Mouse (Mus musculus) heart, postnatal 10 days (tissue): ENCODE data around the gene Hoxc4. TPM values are rescaled to one million over a fixed set of nuclear protein-coding genes. Genes with fewer than 3 reads are reported as not detected.

Experiments used
- DNase-seq, 2 experiments: peaks; one replicate each; pipeline ENCODE4 v3.0.0; 2021
- intact Hi-C: fragments of 180-260 bp; cut with DNase I; formaldehyde crosslinking; loops from one replicate; pipeline ENCODE4 v1.15.1; 2025
- total RNA-seq, 2 experiments: library from RNA; stranded (reverse); gene quantifications; 2 replicates each; pipeline ENCODE4 v1.2.3; 2021

Hoxc4 gene
- total RNA-seq, 2 experiments from 2014 or later, result 0.24 TPM; not detected in 1

- DNase-seq, result peak; percentile 93 to 98
- intact Hi-C loops, result loop anchor here (1.0 to 10.0 kb wide), 2 partner anchors 190 to 328 kb away; partner anchors contain the start of gene Gpr84
These were observed 31.5 kb upstream of the Hoxc4 start for GRCm38 (mm10) chr15:102987124-102987833.

GRCm38 (mm10) chr15:102988078-102988477 is 30.7 kb upstream of the Hoxc4 start:
- intact Hi-C loops, result loop anchor here (10.0 kb wide), 1 partner anchor 327 kb away; the partner anchor contains the start of gene Gpr84
- no peak for DNase-seq

GRCm38 (mm10) chr15:102990461-102991397 is 28.0 kb upstream of the Hoxc4 start, which contains the start of gene Hoxc8:
Gene Hoxc8, plus strand, starts transcription at chr15:102990607.
- intact Hi-C loops, result no loop called here
- no peak for DNase-seq

GRCm38 (mm10) chr15:102991782-102992181 is 27.0 kb upstream of the Hoxc4 start:
- intact Hi-C loops, result no loop called here
- no peak for DNase-seq

DNA sequence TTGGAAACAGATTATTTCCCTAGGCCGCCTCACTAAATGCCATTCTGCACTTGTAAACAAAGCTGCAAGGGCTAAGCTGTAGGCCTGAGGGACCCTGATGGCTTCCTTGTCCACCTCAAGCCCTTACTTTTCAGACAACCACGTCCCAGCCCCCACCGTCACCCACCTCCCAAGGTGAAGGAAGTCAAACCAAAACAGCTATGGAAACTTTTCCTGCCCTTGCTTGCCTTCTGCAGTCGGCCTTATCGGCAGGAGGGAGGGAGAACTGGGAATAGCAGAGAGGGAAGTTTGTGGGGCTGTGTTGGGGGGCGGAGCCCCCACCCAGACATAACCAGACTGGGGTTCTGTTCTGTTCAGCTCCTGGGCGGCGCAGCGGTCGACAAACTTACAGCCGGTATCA is 26.5 kb upstream of the Hoxc4 start:
- no peak for DNase-seq

GRCm38 (mm10) chr15:102992863-102993262 is 25.9 kb upstream of the Hoxc4 start:
- no peak for DNase-seq
- intact Hi-C loops, result no loop called here

More for the DNA sequence above, 26.5 kb upstream of the Hoxc4 start:
- intact Hi-C loops, result no loop called here

DNA sequence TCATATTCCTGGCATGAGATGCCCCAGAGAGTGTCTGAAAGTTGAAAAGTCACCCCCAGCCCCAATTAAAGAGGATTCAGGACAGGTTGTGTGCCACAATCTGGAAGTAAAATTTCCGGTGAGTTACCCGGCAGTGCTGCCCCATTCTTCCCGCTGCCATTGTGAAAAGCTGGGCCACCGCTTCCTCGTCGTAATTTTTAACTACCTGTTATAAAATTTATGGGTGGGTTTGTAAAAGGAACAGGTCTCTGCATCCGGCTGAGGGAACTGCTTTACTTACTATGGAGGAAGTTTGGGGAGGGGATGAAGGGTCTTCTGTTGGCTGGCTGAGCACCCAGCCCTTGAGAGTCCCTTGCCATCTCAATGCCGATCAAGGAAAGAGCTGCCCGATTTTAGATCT is 22.2 kb upstream of the Hoxc4 start:
- no peak for DNase-seq
- intact Hi-C loops, result no loop called here

DNA sequence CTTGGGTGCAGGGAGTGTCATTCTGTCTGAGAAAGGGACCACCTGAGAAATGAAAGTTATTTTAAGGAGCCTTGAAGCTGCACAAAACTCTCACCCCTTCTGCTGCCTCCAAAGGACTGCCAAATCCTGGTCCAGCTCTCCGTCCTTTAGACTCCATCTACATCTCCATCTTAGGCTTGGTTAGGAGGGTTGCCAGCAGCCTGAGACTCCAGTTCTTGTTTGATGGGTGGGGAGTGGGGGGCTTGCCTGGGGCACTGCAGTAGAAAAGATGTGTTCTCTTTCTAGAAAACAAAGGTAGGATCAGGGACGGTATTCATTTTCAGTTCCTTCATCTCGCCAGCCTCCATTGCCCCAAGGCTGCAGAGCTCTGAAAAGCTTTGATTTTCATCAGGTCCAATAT is 21.3 kb upstream of the Hoxc4 start:
- intact Hi-C loops, result no loop called here
- DNase-seq, result no peak

DNA sequence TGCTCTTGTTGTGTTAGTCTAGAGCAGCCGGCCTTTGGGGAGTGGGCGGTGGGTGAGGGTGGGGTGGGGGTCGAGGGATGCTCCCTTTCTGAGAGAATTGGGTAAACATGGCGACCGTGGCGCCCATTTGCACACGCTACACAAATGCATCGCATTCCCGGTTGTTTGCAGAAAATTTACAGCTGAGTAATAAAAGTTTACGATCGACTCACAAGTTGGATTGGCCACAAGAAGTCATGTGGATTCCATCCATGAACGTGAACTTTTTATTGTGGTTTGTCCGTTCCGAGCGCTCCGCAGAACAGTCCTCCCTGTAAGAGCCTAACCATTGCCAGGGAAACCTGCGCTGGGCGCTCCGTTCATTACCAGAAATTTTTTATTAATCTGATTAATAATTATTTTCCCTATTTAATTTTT is 20.8 kb upstream of the Hoxc4 start, which contains the start of gene Hoxc6:
Hoxc6 (plus strand) TSS at position 319 of the 417 bp plus-strand sequence.
- intact Hi-C loops, result no loop called here
- no peak for DNase-seq

DNA sequence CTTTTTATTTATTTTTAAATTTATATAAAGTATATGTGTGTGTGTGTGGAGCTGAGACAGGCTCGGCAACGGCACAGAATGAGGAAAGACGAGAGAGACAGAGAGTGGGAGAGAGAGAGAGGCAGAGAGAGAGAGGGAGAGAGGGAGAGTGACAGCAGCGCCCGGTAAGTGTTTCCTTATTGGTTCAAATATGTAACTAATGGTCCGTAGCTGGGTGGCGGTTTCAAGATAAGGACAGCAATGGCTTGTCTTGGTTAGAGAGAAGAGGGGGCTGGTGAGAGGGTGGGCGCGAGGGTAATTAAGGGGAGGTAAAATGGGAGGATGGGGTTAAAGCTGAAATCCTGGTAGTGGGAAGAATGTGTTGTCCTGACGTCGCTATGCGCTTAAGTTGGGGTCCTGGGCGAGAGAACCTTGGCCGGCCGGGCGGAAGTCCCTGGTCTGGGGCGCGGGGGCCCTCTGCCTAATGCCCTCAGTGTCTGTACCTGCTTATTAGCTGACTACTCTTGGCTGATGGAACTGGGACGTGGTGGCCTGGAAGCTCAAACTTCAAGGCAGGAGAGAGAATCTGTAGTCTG is 20.0 kb upstream of the Hoxc4 start:
- DNase-seq, result no peak
- intact Hi-C loops, result no loop called here

- intact Hi-C loops, result no loop called here
- peak; percentile 64 to 70 for DNase-seq
These were observed 19.4 kb upstream of the Hoxc4 start for GRCm38 (mm10) chr15:102999183-102999831.

DNA sequence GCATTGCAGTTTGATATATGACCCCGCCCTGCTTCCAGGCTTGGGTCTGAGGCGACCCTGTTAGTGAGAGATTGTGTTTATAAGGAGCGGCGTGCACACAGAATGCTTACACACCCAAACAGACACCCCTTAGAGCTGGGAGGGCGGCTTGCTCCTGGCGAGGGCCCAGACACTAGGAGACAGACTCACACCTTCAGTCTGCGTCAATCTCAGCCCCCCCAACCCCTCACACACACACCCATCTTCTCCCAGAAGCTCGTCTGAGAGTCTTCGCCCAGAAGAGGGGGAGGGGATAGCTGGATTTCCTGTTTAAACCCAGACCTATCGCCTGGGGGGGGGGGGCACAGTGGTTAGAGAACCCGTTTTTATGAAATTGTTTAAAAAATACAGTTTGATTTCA is 18.8 kb upstream of the Hoxc4 start:
- intact Hi-C loops, result no loop called here

GRCm38 (mm10) chr15:103000501-103000901 is 18.2 kb upstream of the Hoxc4 start:
- intact Hi-C loops, result no loop called here

More for the DNA sequence above, 18.8 kb upstream of the Hoxc4 start:
- no peak for DNase-seq

GRCm38 (mm10) chr15:103001370-103001769 is 17.4 kb upstream of the Hoxc4 start:
- DNase-seq, result no peak
- intact Hi-C loops, result no loop called here

More at GRCm38 (mm10) chr15:103000501-103000901, 18.2 kb upstream of the Hoxc4 start:
- no peak for DNase-seq

GRCm38 (mm10) chr15:103002156-103002555 is 16.6 kb upstream of the Hoxc4 start:
- intact Hi-C loops, result no loop called here

DNA sequence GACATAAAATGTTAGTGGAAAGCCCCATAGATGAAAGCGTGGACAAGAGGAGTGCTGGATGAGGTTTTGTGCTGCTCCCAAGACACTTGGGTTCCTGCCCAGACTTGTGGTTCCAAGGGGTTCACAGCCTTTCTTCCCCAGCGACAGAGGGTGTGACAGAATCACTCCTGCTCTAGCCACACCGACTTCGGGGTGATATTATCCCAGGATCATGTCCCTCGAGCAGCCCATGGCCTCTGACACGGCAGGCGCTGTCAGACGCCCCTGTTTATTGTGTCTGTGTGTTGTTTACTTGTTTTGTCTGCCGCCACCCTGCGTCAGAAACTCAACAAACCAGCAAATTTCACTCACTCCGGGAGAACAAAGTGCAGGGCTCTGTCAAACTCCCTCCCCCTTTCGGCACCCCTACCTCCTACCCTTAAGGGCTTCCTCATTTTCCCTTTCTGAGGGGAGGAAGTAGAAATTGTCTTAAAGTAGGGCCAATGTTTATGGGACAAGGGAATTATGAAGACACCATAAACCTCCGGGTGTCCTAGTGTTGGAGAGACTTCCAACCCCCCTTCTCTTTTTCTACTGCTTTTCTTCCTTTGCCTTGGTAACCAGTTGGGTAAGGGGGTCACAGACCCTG is 15.8 kb upstream of the Hoxc4 start:
- no peak for DNase-seq
- intact Hi-C loops, result no loop called here

More at GRCm38 (mm10) chr15:103002156-103002555, 16.6 kb upstream of the Hoxc4 start:
- no peak for DNase-seq

DNA sequence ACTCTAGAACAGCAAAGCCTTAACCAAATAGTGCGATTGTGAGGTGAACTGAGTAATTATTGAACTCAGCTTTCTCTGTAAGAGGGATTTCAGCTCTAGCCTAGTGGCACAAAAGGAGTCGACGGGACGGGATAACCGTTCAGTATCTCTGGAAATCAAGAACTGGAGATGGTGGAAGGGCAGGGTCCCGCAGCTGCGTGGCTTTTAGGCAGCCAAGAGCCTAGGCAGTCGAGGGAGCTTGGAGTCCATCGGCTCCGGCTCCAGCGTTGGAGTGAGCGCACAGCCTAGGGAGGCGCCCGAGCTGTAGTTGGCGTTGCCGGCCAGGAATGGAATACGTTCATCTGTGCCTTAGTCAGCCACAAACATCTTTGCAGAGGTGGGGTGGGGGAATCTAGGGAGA is 13.4 kb upstream of the Hoxc4 start:
- intact Hi-C loops, result no loop called here
- DNase-seq, result no peak

GRCm38 (mm10) chr15:103005797-103006196 is 12.9 kb upstream of the Hoxc4 start:
- intact Hi-C loops, result no loop called here
- no peak for DNase-seq

GRCm38 (mm10) chr15:103006326-103006725 is 12.4 kb upstream of the Hoxc4 start:
- DNase-seq, result no peak
- intact Hi-C loops, result no loop called here
